Mouse (Mus musculus): ENCODE measurements at regions not wholly inside any gene's neighbourhood (a gene's known extent, or its start where the extent isn't known, plus 50 kb on each side); places are given as distances from the start of the nearest gene placed in this dataset.

- in situ Hi-C loops (cut with MboI; ENCODE audit: low pct_ligation_motif_present, low pct_unique_long_range_greater_than_20kb, low sequenced_read_pairs): no loop called here
- Histone ChIP-seq H3K79me2 (replicated peaks; ENCODE audit: control insufficient read depth, extremely low read depth, insufficient read depth, poor library complexity, severe bottlenecking) (no peaks in the 10 kb centered on the region), H3K9ac (ENCODE audit: insufficient read depth, low read depth) (no peak overlapping the region), H3K36me3 (replicated peaks in 1 of 2; ENCODE audit: control insufficient read depth in 1 of 2, insufficient read depth in 1 of 2, low read length in 1 of 2) (no peaks in the 10 kb centered on the region), H3K4me3 (replicated peaks in 1 of 3; ENCODE audit: low read depth in 2 of 3, low read length in 2 of 3, poor library complexity in 1 of 3) (no peak overlapping the region), H3K27ac (ENCODE audit: insufficient read depth, low read depth) (no peak overlapping the region), H3K27me3 (replicated peaks) (no peaks in the 10 kb centered on the region), H3K4me2 (ENCODE audit: insufficient read depth, low read depth, poor library complexity, severe bottlenecking) (no peak overlapping the region), H3K4me1 (ENCODE audit: control insufficient read depth in 1 of 2, insufficient read depth in 2 of 2) (no peaks in the 10 kb centered on the region), H3K9me3 (replicated peaks; ENCODE audit: low read length) (peaks cover 90% of the 10 kb centered on the region)
- no peak for DNase-seq (ENCODE audit: extremely low read depth)
- TF ChIP-seq MXI1 (IDR thresholded peaks at IDR 0.05; ENCODE audit: low read depth, low read length): no peak
- no peak for TF ChIP-seq PAX5 (IDR thresholded peaks at IDR 0.05; ENCODE audit: low read length)
- no peak for TF ChIP-seq GABPA (IDR thresholded peaks at IDR 0.05; ENCODE audit: insufficient replicate concordance, low read depth, low read length)
- no peak for TF ChIP-seq E2F4 (IDR thresholded peaks at IDR 0.05; ENCODE audit: insufficient replicate concordance, low read depth, low read length)
- no peak for TF ChIP-seq EP300 (IDR thresholded peaks at IDR 0.05; ENCODE audit: low read length)
- TF ChIP-seq SMC3 (IDR thresholded peaks at IDR 0.05; ENCODE audit: low read depth, low read length): no peak
- TF ChIP-seq MYC (IDR thresholded peaks at IDR 0.05; ENCODE audit: low read depth, low read length): no peak
- no peak for TF ChIP-seq TBP (conservative IDR thresholded peaks at IDR 0.05; ENCODE audit: low read depth, low read length)
- TF ChIP-seq CHD2 (IDR thresholded peaks at IDR 0.05; ENCODE audit: low read length): no peak
- TF ChIP-seq MAFK (IDR thresholded peaks at IDR 0.05; ENCODE audit: insufficient replicate concordance, low read length): no peak
- no peak for TF ChIP-seq NRF1 (IDR thresholded peaks at IDR 0.05; ENCODE audit: low read depth, low read length)
- no peak for TF ChIP-seq SIN3A (IDR thresholded peaks at IDR 0.05; ENCODE audit: low read length)
- no peak for TF ChIP-seq USF1 (IDR thresholded peaks at IDR 0.05; ENCODE audit: low read depth, low read length)
- TF ChIP-seq BHLHE40 (IDR thresholded peaks at IDR 0.05; ENCODE audit: low read depth, low read length): no peak
- TF ChIP-seq JUN (IDR thresholded peaks at IDR 0.05; ENCODE audit: insufficient read depth, low read depth, low read length): no peak
- dilution Hi-C loops (cut with MboI; ENCODE audit: extremely low pct_ligation_motif_present, extremely low pct_unique_long_range_greater_than_20kb, low sequenced_read_pairs): no loop called here
These were observed 285.3 kb downstream of the Cdh26 start for GRCm38 (mm10) chr2:178715500-178716245.

- peaks cover 90% of the 10 kb centered on the region for H3K9me3 ChIP-seq (replicated peaks; ENCODE audit: low read length)
- dilution Hi-C loops (cut with MboI; ENCODE audit: extremely low pct_ligation_motif_present, extremely low pct_unique_long_range_greater_than_20kb, low sequenced_read_pairs): no loop called here
- H3K27me3 ChIP-seq (replicated peaks): no peaks in the 10 kb centered on the region
- no peaks in the 10 kb centered on the region for H3K4me1 ChIP-seq (ENCODE audit: control insufficient read depth in 1 of 2, insufficient read depth in 2 of 2)
- no peak for DNase-seq (ENCODE audit: extremely low read depth)
- no peak overlapping the region for H3K9ac ChIP-seq (ENCODE audit: insufficient read depth, low read depth)
- H3K4me3 ChIP-seq (replicated peaks in 1 of 3; ENCODE audit: low read depth in 2 of 3, low read length in 2 of 3, poor library complexity in 1 of 3): no peak overlapping the region
- H3K27ac ChIP-seq (ENCODE audit: insufficient read depth, low read depth): no peak overlapping the region
- no peak overlapping the region for H3K4me2 ChIP-seq (ENCODE audit: insufficient read depth, low read depth, poor library complexity, severe bottlenecking)
- in situ Hi-C loops (cut with MboI; ENCODE audit: low pct_ligation_motif_present, low pct_unique_long_range_greater_than_20kb, low sequenced_read_pairs): no loop called here
- no peaks in the 10 kb centered on the region for H3K36me3 ChIP-seq (replicated peaks in 1 of 2; ENCODE audit: control insufficient read depth in 1 of 2, insufficient read depth in 1 of 2, low read length in 1 of 2)
- TF ChIP-seq BHLHE40 (IDR thresholded peaks at IDR 0.05; ENCODE audit: low read depth, low read length) (no peak), MAZ (IDR thresholded peaks at IDR 0.05; ENCODE audit: low read depth, low read length) (no peak), MXI1 (IDR thresholded peaks at IDR 0.05; ENCODE audit: low read depth, low read length) (no peak), IRF4 (IDR thresholded peaks at IDR 0.05; ENCODE audit: low read depth, low read length) (no peak), UBTF (IDR thresholded peaks at IDR 0.05; ENCODE audit: low read depth, low read length) (no peak), ZNF384 (IDR thresholded peaks at IDR 0.05; ENCODE audit: low read depth, low read length) (no peak), MAFK (IDR thresholded peaks at IDR 0.05; ENCODE audit: insufficient replicate concordance, low read length) (no peak), CHD1 (IDR thresholded peaks at IDR 0.05; ENCODE audit: low read depth, low read length) (no peak)
- H3K79me2 ChIP-seq (replicated peaks; ENCODE audit: control insufficient read depth, extremely low read depth, insufficient read depth, poor library complexity, severe bottlenecking): no peaks in the 10 kb centered on the region
These were observed 287.7 kb downstream of the Cdh26 start for GRCm38 (mm10) chr2:178718048-178718447.
